In genomic region chr11:48063719-48064118, GRCm38 (mm10) we compare ENCODE assay signal across 27 mouse cellular contexts.
DNase-seq lines count a peak whose midpoint lies in the region; ATAC-seq lines count a peak whose summit lies in the region.
"Had no signal": no experiment of that assay in that cellular context is flagged by ENCODE, and none has a peak within 500 bp of the region (broad histone marks: within the 10 kb centered on the region; RNA-seq: fewer than 3 reads in every experiment).

No protein-coding gene starts in this region.

- DNase-seq in forebrain, embryonic 14.5 days (ENCODE audit: low spot score), result peak; percentile 14
- no peak for DNase-seq in forebrain, embryonic 10.5 days (ENCODE audit: extremely low spot score, low spot score)
- no peak for DNase-seq in hindbrain, embryonic 14.5 days (ENCODE audit: low spot score)
- DNase-seq in layer of hippocampus, adult 9-10 months (ENCODE audit: low spot score), result no peak
- DNase-seq: adrenal gland, postnatal 14 days; cerebellum, adult 11-12 months; cerebellum, adult 9-11 months; embryo, embryonic 11 days; heart, adult 2 months; heart, postnatal 4 days; kidney, adult 11 months; liver, embryonic 13.5 days; lung, adult 18-20 months; lung, postnatal 4 days; right cerebral cortex, postnatal 25 days; spleen, adult 18-20 months; thymus, postnatal 14 days had no signal

- 0 out of 2 replicates have a peak, but pooled peaks have one; percentile 34 for ATAC-seq in forebrain, embryonic 14.5 days
- ATAC-seq in hindbrain, embryonic 13.5 days (ENCODE audit: low FRiP score), result 0 out of 2 replicates have a peak, but pooled peaks have one; percentile 28
- ATAC-seq in hindbrain, embryonic 14.5 days (ENCODE audit: low FRiP score), result no peak
- ATAC-seq in neural tube, embryonic 12.5 days (ENCODE audit: low FRiP score, low read depth), result peak; percentile 13; the same call in 1 of the 2 replicates
- no peak for ATAC-seq in neural tube, embryonic 15.5 days (ENCODE audit: low FRiP score)
- ATAC-seq in limb, embryonic 15.5 days (ENCODE audit: insufficient number of reproducible peaks, low FRiP score, low TSS enrichment, low read depth), result peak; percentile 30; the same call in 1 of the 2 replicates
- ATAC-seq: lung, postnatal 0 days had no signal

- no peak overlapping the region for H3K4me3 ChIP-seq in forebrain, embryonic 14.5 days (ENCODE audit: low read depth, low read length)
- H3K4me3 ChIP-seq in forebrain, embryonic 10.5 days, result no peak overlapping the region
- no peak overlapping the region for H3K4me3 ChIP-seq in hindbrain, embryonic 13.5 days
- no peak overlapping the region for H3K4me3 ChIP-seq in hindbrain, embryonic 14.5 days (replicated peaks; ENCODE audit: low read length)
- H3K4me3 ChIP-seq in neural tube, embryonic 12.5 days, result no peak overlapping the region
- H3K4me3 ChIP-seq in neural tube, embryonic 15.5 days (replicated peaks), result no peak overlapping the region
- no peak overlapping the region for H3K4me3 ChIP-seq in limb, embryonic 15.5 days
- H3K4me3 ChIP-seq: heart, adult 2 months; heart, embryonic 12.5 days; kidney, embryonic 15.5 days; left cerebral cortex, adult 2 months; liver, embryonic 13.5 days; megakaryocyte, embryonic 14.5 days had no signal

- no peak overlapping the region for H3K9ac ChIP-seq in forebrain, embryonic 14.5 days (ENCODE audit: low read length)
- H3K9ac ChIP-seq in hindbrain, embryonic 13.5 days, result no peak overlapping the region
- H3K9ac ChIP-seq in hindbrain, embryonic 14.5 days, result no peak overlapping the region
- H3K9ac ChIP-seq in neural tube, embryonic 12.5 days, result no peak overlapping the region
- no peak overlapping the region for H3K9ac ChIP-seq in neural tube, embryonic 15.5 days (replicated peaks)
- H3K9ac ChIP-seq in limb, embryonic 15.5 days, result no peak overlapping the region
- H3K9ac ChIP-seq: heart, embryonic 12.5 days; kidney, embryonic 15.5 days; liver, embryonic 13.5 days had no signal

- H3K9me3 ChIP-seq in forebrain, embryonic 14.5 days (replicated peaks; ENCODE audit: control insufficient read depth, low read length), result no peaks in the 10 kb centered on the region
- H3K9me3 ChIP-seq in forebrain, embryonic 10.5 days, result no peaks in the 10 kb centered on the region
- H3K9me3 ChIP-seq in hindbrain, embryonic 13.5 days, result no peaks in the 10 kb centered on the region
- H3K9me3 ChIP-seq in hindbrain, embryonic 14.5 days (ENCODE audit: control insufficient read depth, low read length), result no peaks in the 10 kb centered on the region
- H3K9me3 ChIP-seq in neural tube, embryonic 12.5 days, result no peaks in the 10 kb centered on the region
- no peaks in the 10 kb centered on the region for H3K9me3 ChIP-seq in neural tube, embryonic 15.5 days (replicated peaks)
- no peaks in the 10 kb centered on the region for H3K9me3 ChIP-seq in limb, embryonic 15.5 days
- H3K9me3 ChIP-seq: G1E; heart, embryonic 12.5 days; kidney, embryonic 15.5 days; liver, embryonic 13.5 days had no signal

- no peaks in the 10 kb centered on the region for H3K4me1 ChIP-seq in forebrain, embryonic 14.5 days (ENCODE audit: control insufficient read depth, insufficient read depth, low read length)
- H3K4me1 ChIP-seq in forebrain, embryonic 10.5 days, result no peaks in the 10 kb centered on the region
- no peaks in the 10 kb centered on the region for H3K4me1 ChIP-seq in hindbrain, embryonic 13.5 days (replicated peaks)
- no peaks in the 10 kb centered on the region for H3K4me1 ChIP-seq in hindbrain, embryonic 14.5 days (replicated peaks; ENCODE audit: control insufficient read depth, insufficient read depth, low read length)
- no peaks in the 10 kb centered on the region for H3K4me1 ChIP-seq in neural tube, embryonic 12.5 days
- no peaks in the 10 kb centered on the region for H3K4me1 ChIP-seq in neural tube, embryonic 15.5 days
- no peaks in the 10 kb centered on the region for H3K4me1 ChIP-seq in limb, embryonic 15.5 days
- H3K4me1 ChIP-seq: heart, embryonic 12.5 days; kidney, embryonic 15.5 days; liver, embryonic 13.5 days; megakaryocyte, embryonic 14.5 days had no signal

- no peaks in the 10 kb centered on the region for H3K27me3 ChIP-seq in forebrain, embryonic 14.5 days (replicated peaks; ENCODE audit: control insufficient read depth, insufficient read depth, low read length)
- no peaks in the 10 kb centered on the region for H3K27me3 ChIP-seq in forebrain, embryonic 10.5 days (ENCODE audit: poor library complexity, severe bottlenecking)
- H3K27me3 ChIP-seq in hindbrain, embryonic 13.5 days, result no peaks in the 10 kb centered on the region
- H3K27me3 ChIP-seq in hindbrain, embryonic 14.5 days (ENCODE audit: control insufficient read depth, insufficient read depth, low read length), result no peaks in the 10 kb centered on the region
- no peaks in the 10 kb centered on the region for H3K27me3 ChIP-seq in neural tube, embryonic 12.5 days (replicated peaks)
- no peaks in the 10 kb centered on the region for H3K27me3 ChIP-seq in neural tube, embryonic 15.5 days (replicated peaks)
- no peaks in the 10 kb centered on the region for H3K27me3 ChIP-seq in limb, embryonic 15.5 days
- H3K27me3 ChIP-seq: heart, embryonic 12.5 days; kidney, embryonic 15.5 days; liver, embryonic 13.5 days; megakaryocyte, embryonic 14.5 days had no signal

- no peaks in the 10 kb centered on the region for H3K36me3 ChIP-seq in forebrain, embryonic 14.5 days (ENCODE audit: control insufficient read depth, insufficient read depth, low read length)
- H3K36me3 ChIP-seq in forebrain, embryonic 10.5 days (replicated peaks), result no peaks in the 10 kb centered on the region
- H3K36me3 ChIP-seq in hindbrain, embryonic 13.5 days, result no peaks in the 10 kb centered on the region
- H3K36me3 ChIP-seq in hindbrain, embryonic 14.5 days (replicated peaks; ENCODE audit: control insufficient read depth, insufficient read depth), result no peaks in the 10 kb centered on the region
- no peaks in the 10 kb centered on the region for H3K36me3 ChIP-seq in neural tube, embryonic 12.5 days
- H3K36me3 ChIP-seq in neural tube, embryonic 15.5 days, result no peaks in the 10 kb centered on the region
- no peaks in the 10 kb centered on the region for H3K36me3 ChIP-seq in limb, embryonic 15.5 days
- H3K36me3 ChIP-seq: G1E; heart, embryonic 12.5 days; kidney, embryonic 15.5 days; liver, embryonic 13.5 days had no signal

- no peak overlapping the region for H3K27ac ChIP-seq in forebrain, embryonic 14.5 days (ENCODE audit: low read depth, low read length)
- no peak overlapping the region for H3K27ac ChIP-seq in forebrain, embryonic 10.5 days
- no peak overlapping the region for H3K27ac ChIP-seq in hindbrain, embryonic 13.5 days
- H3K27ac ChIP-seq in hindbrain, embryonic 14.5 days, result no peak overlapping the region
- H3K27ac ChIP-seq in neural tube, embryonic 12.5 days, result no peak overlapping the region
- H3K27ac ChIP-seq in neural tube, embryonic 15.5 days (replicated peaks), result no peak overlapping the region
- H3K27ac ChIP-seq in limb, embryonic 15.5 days, result no peak overlapping the region
- H3K27ac ChIP-seq: heart, adult 2 months; kidney, embryonic 15.5 days; left cerebral cortex, adult 2 months; liver, embryonic 13.5 days had no signal

- WGBS in forebrain, embryonic 14.5 days, result 70% methylated on average over 9 of the region's 9 CpGs
- WGBS in forebrain, embryonic 10.5 days, result 85% methylated on average over 9 of the region's 9 CpGs
- WGBS in hindbrain, embryonic 13.5 days, result 73% methylated on average over 9 of the region's 9 CpGs
- 78% methylated on average over 9 of the region's 9 CpGs for WGBS in hindbrain, embryonic 14.5 days
- 80% methylated on average over 9 of the region's 9 CpGs for WGBS in neural tube, embryonic 12.5 days
- WGBS in neural tube, embryonic 15.5 days, result 69% methylated on average over 9 of the region's 9 CpGs
- WGBS in limb, embryonic 15.5 days, result 74% methylated on average over 9 of the region's 9 CpGs

- no peak overlapping the region for H3K4me2 ChIP-seq in forebrain, embryonic 14.5 days (ENCODE audit: low read length)
- no peak overlapping the region for H3K4me2 ChIP-seq in hindbrain, embryonic 13.5 days
- H3K4me2 ChIP-seq in hindbrain, embryonic 14.5 days (replicated peaks), result no peak overlapping the region
- no peak overlapping the region for H3K4me2 ChIP-seq in neural tube, embryonic 12.5 days (replicated peaks)
- H3K4me2 ChIP-seq in neural tube, embryonic 15.5 days, result no peak overlapping the region
- no peak overlapping the region for H3K4me2 ChIP-seq in limb, embryonic 15.5 days
- H3K4me2 ChIP-seq: heart, embryonic 12.5 days; kidney, embryonic 15.5 days; liver, embryonic 13.5 days had no signal

Comparison
In these comparisons a context has a peak if more than half of its experiments do, and no peak if none do; other contexts are left out.
1. ATAC-seq: peak in forebrain, embryonic 14.5 days (single experiment), hindbrain, embryonic 13.5 days (single experiment), neural tube, embryonic 12.5 days (single experiment) and limb, embryonic 15.5 days (single experiment); none in hindbrain, embryonic 14.5 days (single experiment) and neural tube, embryonic 15.5 days (single experiment).